Mouse (Mus musculus): Measurements from ENCODE around the gene Csn1s2a. TPM values are rescaled to one million over a fixed set of nuclear protein-coding genes. Genes with fewer than 3 reads are reported as not detected.

The Csn1s2a gene
- not detected in 2 replicates for polyA plus RNA-seq (2012; rRNA removed)

GRCm38 (mm10) chr5:87774267-87774666 lies at the start of gene Csn1s2a:
Gene Csn1s2a (plus strand): TSS chr5:87774567.

GRCm38 (mm10) chr5:87807782-87808181 lies 33.4 kb downstream of the Csn1s2a start, which contains the start of gene Csn1s2b:
Gene Csn1s2b (plus strand): TSS chr5:87808082.

GRCm38 (mm10) chr5:87825386-87825785 lies 51.0 kb downstream of the Csn1s2a start, which contains the start of gene Prr27:
Gene Prr27 (plus strand): TSS chr5:87825686.

Other genes starting within 250 kb of the Csn1s2a start
- 5.6 and 8.4 TPM in 2 replicates for gene Sult1b1, start 236.4 kb upstream of the Csn1s2a start, polyA plus RNA-seq (2012; rRNA removed)
- 2.7 and 3.4 TPM in 2 replicates for gene Sult1d1, start 205.5 kb upstream of the Csn1s2a start, polyA plus RNA-seq (2012; rRNA removed)
- gene Sult1e1, start 183.0 kb upstream of the Csn1s2a start, polyA plus RNA-seq (2012; rRNA removed): not detected in 2 replicates
- gene Csn1s1, start 108.4 kb upstream of the Csn1s2a start, polyA plus RNA-seq (2012; rRNA removed): not detected in 2 replicates
- not detected in 2 replicates for gene Csn2, start 74.9 kb upstream of the Csn1s2a start, polyA plus RNA-seq (2012; rRNA removed)
- gene Csn1s2b, start 33.5 kb downstream of the Csn1s2a start, polyA plus RNA-seq (2012; rRNA removed): not detected in 2 replicates
- not detected in 2 replicates for gene Prr27, start 51.1 kb downstream of the Csn1s2a start, polyA plus RNA-seq (2012; rRNA removed)
- gene Odam, start 110.5 kb downstream of the Csn1s2a start, polyA plus RNA-seq (2012; rRNA removed): not detected in 2 replicates
- gene Csn3, start 151.0 kb downstream of the Csn1s2a start, polyA plus RNA-seq (2012; rRNA removed): not detected in 2 replicates
- not detected in 2 replicates for gene 2310003L06Rik, start 194.9 kb downstream of the Csn1s2a start, polyA plus RNA-seq (2012; rRNA removed)
- not detected in 2 replicates for gene Gm28434, start 194.9 kb downstream of the Csn1s2a start, polyA plus RNA-seq (2012; rRNA removed)
- not detected in 2 replicates for gene Cabs1, start 204.9 kb downstream of the Csn1s2a start, polyA plus RNA-seq (2012; rRNA removed)
- gene Smr3a, start 228.0 kb downstream of the Csn1s2a start, polyA plus RNA-seq (2012; rRNA removed): not detected in 2 replicates

Measured in colon, adult 2 months (tissue).